Mouse (Mus musculus) neural tube, embryonic 12.5 days (tissue): ENCODE measurements around the gene Fam32a. TPM values are rescaled to one million over a fixed set of nuclear protein-coding genes. Genes with fewer than 3 reads are reported as not detected.

ENCODE experiments used
- ATAC-seq: fragments of 200-750 bp; cut with Nextera tagmentation; 2 replicates; pipeline ENCODE4 v1.8.0; 2017; ENCODE audit warnings: low read depth, mild to moderate bottlenecking, moderate TSS enrichment, moderate library complexity; ENCODE audit not compliant: low FRiP score
- H3K27ac ChIP-seq: fragments of 300-500 bp; sonication (generic); 2 replicates; pipeline ENCODE4 v1.5.1; 2016
- H3K27me3 ChIP-seq: fragments of 300-500 bp; sonication (generic); replicated peaks from 2 replicates; pipeline ENCODE4 v1.6.1; 2016; ENCODE audit warnings: mild to moderate bottlenecking
- H3K36me3 ChIP-seq: fragments of 300-500 bp; sonication (generic); 2 replicates; pipeline ENCODE4 v1.6.1; 2016; ENCODE audit warnings: mild to moderate bottlenecking
- H3K4me1 ChIP-seq: fragments of 300-500 bp; sonication (generic); 2 replicates; pipeline ENCODE4 v1.6.1; 2016
- H3K4me2 ChIP-seq: fragments of 300-500 bp; sonication (generic); replicated peaks from 2 replicates; pipeline ENCODE4 v1.6.1; 2016; ENCODE audit warnings: mild to moderate bottlenecking
- H3K4me3 ChIP-seq: fragments of 300-500 bp; sonication (generic); 2 replicates; pipeline ENCODE4 v1.5.1; 2016
- H3K9ac ChIP-seq: fragments of 300-500 bp; sonication (generic); 2 replicates; pipeline ENCODE4 v1.6.1; 2016; ENCODE audit warnings: mild to moderate bottlenecking
- H3K9me3 ChIP-seq: fragments of 300-500 bp; sonication (generic); 2 replicates; pipeline ENCODE4 v1.6.1; 2016; ENCODE audit warnings: mild to moderate bottlenecking
- WGBS: fragments of 180-500 bp; shearing (Covaris S2); methylation state at CpG from one replicate; pipeline ENCODE4 v1.1.7; 2016; 5-methylcytosine and 5-hydroxymethylcytosine counted together
- polyA plus RNA-seq: library from polyadenylated mRNA; unstranded; fragments of >200 nt; fragmentation: Nextera tagmentation; extraction: Ambion mirVana; gene quantifications from 2 replicates; pipeline ENCODE4 v1.2.1, GENCODE M21; 2016

Fam32a gene
- polyA plus RNA-seq, 1 experiment from 2014 or later = 88.8 TPM

GRCm38 (mm10) chr8:72211846-72212245 is 7.7 kb upstream of the Fam32a start:
- 87% methylated on average over 1 of the region's 1 CpGs for WGBS
- Histone ChIP-seq H3K27me3 (peaks cover 12% of the 10 kb centered on the region; the same call in 1 of the 2 replicates), H3K9me3 (no peaks in the 10 kb centered on the region), H3K4me1 (no peaks in the 10 kb centered on the region), H3K36me3 (no peaks in the 10 kb centered on the region), H3K4me3 (no peak overlapping the region), H3K27ac (no peak overlapping the region), H3K4me2 (no peak overlapping the region), H3K9ac (no peak overlapping the region)
- no peak for ATAC-seq

GRCm38 (mm10) chr8:72212751-72213150 is 6.8 kb upstream of the Fam32a start, which contains the start of gene Cib3:
Cib3 (minus strand) TSS chr8:72212837.
- Histone ChIP-seq H3K27ac (no peak within 1 kb of the TSS), H3K27me3 (peaks cover 12% of the 10 kb centered on the region; the same call in 1 of the 2 replicates), H3K4me2 (no peak within 1 kb of the TSS), H3K4me1 (no peaks in the 10 kb centered on the region), H3K4me3 (no peak within 1 kb of the TSS), H3K9me3 (no peaks in the 10 kb centered on the region), H3K36me3 (no peaks in the 10 kb centered on the region), H3K9ac (no peak within 1 kb of the TSS)
- WGBS = 69% methylated on average over 4 of the region's 4 CpGs
- no peak for ATAC-seq

- WGBS = 77% methylated on average over 4 of the region's 4 CpGs
- H3K36me3 ChIP-seq = no peaks in the 10 kb centered on the region
- H3K4me3 ChIP-seq = no peak within 1 kb of the TSS
- no peak within 1 kb of the TSS for H3K27ac ChIP-seq
- H3K4me2 ChIP-seq = no peak within 1 kb of the TSS
- no peaks in the 10 kb centered on the region for H3K4me1 ChIP-seq
- no peaks in the 10 kb centered on the region for H3K9me3 ChIP-seq
- no peak within 1 kb of the TSS for H3K9ac ChIP-seq
- H3K27me3 ChIP-seq = peaks cover 12% of the 10 kb centered on the region; the same call in 1 of the 2 replicates
- no peak for ATAC-seq
Measured at GRCm38 (mm10) chr8:72213536-72213935, 6.0 kb upstream of the Fam32a start, which contains the start of gene Gm11034. Gm11034 (minus strand) TSS chr8:72213636.

GRCm38 (mm10) chr8:72215060-72215459 is 4.5 kb upstream of the Fam32a start:
- H3K36me3 ChIP-seq = no peaks in the 10 kb centered on the region
- H3K27ac ChIP-seq = no peak overlapping the region
- no peak overlapping the region for H3K9ac ChIP-seq
- H3K4me1 ChIP-seq = peaks cover under 1% of the 10 kb centered on the region; the same call in 1 of the 2 replicates
- H3K4me3 ChIP-seq = no peak overlapping the region
- 37% methylated on average over 2 of the region's 2 CpGs for WGBS
- no peaks in the 10 kb centered on the region for H3K9me3 ChIP-seq
- peaks cover 12% of the 10 kb centered on the region; the same call in 1 of the 2 replicates for H3K27me3 ChIP-seq
- ATAC-seq = no peak
- H3K4me2 ChIP-seq = no peak overlapping the region

- WGBS = 36% methylated on average over 1 of the region's 1 CpGs
- ATAC-seq = no peak
- Histone ChIP-seq H3K4me1 (peaks cover 8% of the 10 kb centered on the region), H3K4me2 (no peak overlapping the region), H3K27me3 (peaks cover 12% of the 10 kb centered on the region; the same call in 1 of the 2 replicates), H3K9me3 (no peaks in the 10 kb centered on the region), H3K36me3 (no peaks in the 10 kb centered on the region), H3K4me3 (no peak overlapping the region), H3K9ac (no peak overlapping the region), H3K27ac (no peak overlapping the region)
Measured at GRCm38 (mm10) chr8:72215871-72216270, 3.7 kb upstream of the Fam32a start.

- no peaks in the 10 kb centered on the region for H3K9me3 ChIP-seq
- ATAC-seq = peak; percentile 57
- WGBS = 84% methylated on average over 10 of the region's 10 CpGs
- peaks cover 16% of the 10 kb centered on the region for H3K4me1 ChIP-seq
- peaks cover 28% of the 10 kb centered on the region for H3K36me3 ChIP-seq
- no peak overlapping the region for H3K4me3 ChIP-seq
- H3K27ac ChIP-seq = no peak overlapping the region
- peak overlapping the region; percentile 91 for H3K4me2 ChIP-seq
- H3K27me3 ChIP-seq = peaks cover 5% of the 10 kb centered on the region; the same call in 1 of the 2 replicates
- no peak overlapping the region for H3K9ac ChIP-seq
Measured at GRCm38 (mm10) chr8:72218781-72219540, 569 bp upstream of the Fam32a start.

- Histone ChIP-seq H3K27ac (no peak overlapping the region), H3K9ac (no peak overlapping the region), H3K4me3 (peak overlapping the region; percentile 77), H3K4me2 (peak overlapping the region; percentile 91), H3K4me1 (peaks cover 16% of the 10 kb centered on the region), H3K36me3 (peaks cover 31% of the 10 kb centered on the region), H3K9me3 (no peaks in the 10 kb centered on the region), H3K27me3 (no peaks in the 10 kb centered on the region)
- no peak for ATAC-seq
- 91% methylated on average over 4 of the region's 4 CpGs for WGBS
Measured at GRCm38 (mm10) chr8:72220758-72221157, 1.2 kb downstream of the Fam32a start.

- Histone ChIP-seq H3K27ac (no peak overlapping the region), H3K4me3 (no peak overlapping the region), H3K4me2 (no peak overlapping the region), H3K9ac (no peak overlapping the region), H3K9me3 (no peaks in the 10 kb centered on the region), H3K27me3 (no peaks in the 10 kb centered on the region), H3K4me1 (peaks cover 16% of the 10 kb centered on the region), H3K36me3 (peaks cover 31% of the 10 kb centered on the region)
- 95% methylated on average over 5 of the region's 5 CpGs for WGBS
- ATAC-seq = no peak
Measured at GRCm38 (mm10) chr8:72222656-72223055, 3.1 kb downstream of the Fam32a start.

- H3K27ac ChIP-seq = peak within 1 kb of the TSS; percentile 84
- no peaks in the 10 kb centered on the region for H3K9me3 ChIP-seq
- H3K9ac ChIP-seq = peak within 1 kb of the TSS; percentile 62
- H3K36me3 ChIP-seq = peaks cover 8% of the 10 kb centered on the region
- peak within 1 kb of the TSS; percentile 78 for H3K4me2 ChIP-seq
- peaks cover 22% of the 10 kb centered on the region for H3K4me1 ChIP-seq
- under 1% methylated on average over 54 of the region's 54 CpGs for WGBS
- ATAC-seq = peak; percentile 96
- H3K4me3 ChIP-seq = peak within 1 kb of the TSS; percentile 64
- H3K27me3 ChIP-seq = no peaks in the 10 kb centered on the region
Measured at GRCm38 (mm10) chr8:72239499-72240402, 20.2 kb downstream of the Fam32a start, which contains the start of gene Ap1m1. Ap1m1 (plus strand) TSS chr8:72240018.

GRCm38 (mm10) chr8:72240403-72240763 is 20.9 kb downstream of the Fam32a start:
- Histone ChIP-seq H3K27me3 (no peaks in the 10 kb centered on the region), H3K9me3 (no peaks in the 10 kb centered on the region), H3K27ac (peak overlapping the region; percentile 84; the same call in 1 of the 2 replicates), H3K4me1 (peaks cover 22% of the 10 kb centered on the region), H3K4me2 (peak overlapping the region; percentile 78), H3K4me3 (peak overlapping the region; percentile 64), H3K9ac (peak overlapping the region; percentile 62), H3K36me3 (peaks cover 8% of the 10 kb centered on the region)
- 1% methylated on average over 24 of the region's 24 CpGs for WGBS
- ATAC-seq = no peak

GRCm38 (mm10) chr8:72240951-72241350 is 21.4 kb downstream of the Fam32a start:
- H3K4me3 ChIP-seq = peak overlapping the region; percentile 64

GRCm38 (mm10) chr8:72242226-72242625 is 22.7 kb downstream of the Fam32a start:
- no peak for ATAC-seq

More at GRCm38 (mm10) chr8:72240951-72241350, 21.4 kb downstream of the Fam32a start:
- no peaks in the 10 kb centered on the region for H3K9me3 ChIP-seq
- peak overlapping the region; percentile 78 for H3K4me2 ChIP-seq
- H3K27ac ChIP-seq = no peak overlapping the region
- H3K36me3 ChIP-seq = peaks cover 8% of the 10 kb centered on the region
- H3K27me3 ChIP-seq = no peaks in the 10 kb centered on the region
- no peak for ATAC-seq
- WGBS = 64% methylated on average over 7 of the region's 7 CpGs
- peaks cover 22% of the 10 kb centered on the region for H3K4me1 ChIP-seq
- peak overlapping the region; percentile 62 for H3K9ac ChIP-seq

More at GRCm38 (mm10) chr8:72242226-72242625, 22.7 kb downstream of the Fam32a start:
- H3K4me1 ChIP-seq = peaks cover 22% of the 10 kb centered on the region
- H3K9me3 ChIP-seq = no peaks in the 10 kb centered on the region
- H3K4me3 ChIP-seq = no peak overlapping the region
- H3K36me3 ChIP-seq = peaks cover 21% of the 10 kb centered on the region
- 94% methylated on average over 1 of the region's 1 CpGs for WGBS
- H3K9ac ChIP-seq = no peak overlapping the region
- no peaks in the 10 kb centered on the region for H3K27me3 ChIP-seq
- no peak overlapping the region for H3K4me2 ChIP-seq
- no peak overlapping the region for H3K27ac ChIP-seq
